Mouse (Mus musculus) MEL (cell line): Measurements from ENCODE around the gene Pgm2.

ENCODE experiments used
- CHD2 ChIP-seq: IDR thresholded peaks from 2 replicates; pipeline ENCODE4 v1.6.1; 2011; ENCODE audit warnings: low read length, improper control_type of control experiment
- CTCF ChIP-seq, 3 experiments: IDR thresholded peaks in 2 of 3; conservative IDR thresholded peaks in 1 of 3; 2 replicates each; pipeline ENCODE4 v1.5.1; 2011 to 2012; ENCODE audit warnings: low read length in 3 of 3, low read depth in 2 of 3, mild to moderate bottlenecking in 2 of 3, improper control_type of control experiment in 1 of 3, inconsistent platforms in 1 of 3, mixed read lengths in 1 of 3, moderate library complexity in 1 of 3; ENCODE audit not compliant: control insufficient read depth in 1 of 3, insufficient read depth in 1 of 3, poor library complexity in 1 of 3, severe bottlenecking in 1 of 3
- ETS1 ChIP-seq: IDR thresholded peaks from 2 replicates; pipeline ENCODE4 v1.6.1; 2012; ENCODE audit warnings: low read depth, mild to moderate bottlenecking, inconsistent platforms, low read length, improper control_type of control experiment, moderate library complexity
- MAFK ChIP-seq: IDR thresholded peaks from 2 replicates; pipeline ENCODE4 v1.6.1; 2011; ENCODE audit warnings: low read depth, mild to moderate bottlenecking, low read length, improper control_type of control experiment, borderline replicate concordance
- MYC ChIP-seq: IDR thresholded peaks from 2 replicates; pipeline ENCODE4 v1.6.1; 2011; ENCODE audit warnings: low read depth, mild to moderate bottlenecking, low read length, improper control_type of control experiment, moderate library complexity
- POLR2A ChIP-seq, 2 experiments: IDR thresholded peaks; 2 replicates each; pipeline ENCODE4 v1.6.1; 2011 to 2012; ENCODE audit warnings: low read length in 2 of 2, mild to moderate bottlenecking in 2 of 2, control low read depth in 1 of 2, improper control_type of control experiment in 1 of 2, low read depth in 1 of 2, moderate library complexity in 1 of 2; ENCODE audit not compliant: control insufficient read depth in 1 of 2, insufficient read depth in 1 of 2, poor library complexity in 1 of 2
- POLR2AphosphoS2 ChIP-seq: IDR thresholded peaks from 2 replicates; pipeline ENCODE4 v1.6.1; 2011; ENCODE audit warnings: low read length, improper control_type of control experiment
- RCOR1 ChIP-seq: IDR thresholded peaks from 2 replicates; pipeline ENCODE4 v1.6.1; 2012; ENCODE audit warnings: low read depth, mild to moderate bottlenecking, inconsistent platforms, low read length, improper control_type of control experiment
- TAL1 ChIP-seq: IDR thresholded peaks from 2 replicates; pipeline ENCODE4 v1.6.1; 2012; ENCODE audit warnings: mild to moderate bottlenecking, inconsistent platforms, low read length, moderate library complexity, mixed read lengths
- UBTF ChIP-seq: IDR thresholded peaks from 2 replicates; pipeline ENCODE4 v1.6.1; 2012; ENCODE audit warnings: low read depth, mild to moderate bottlenecking, inconsistent platforms, low read length, improper control_type of control experiment, moderate library complexity, borderline replicate concordance; ENCODE audit not compliant: insufficient read depth
- USF1 ChIP-seq: IDR thresholded peaks from 2 replicates; pipeline ENCODE4 v1.6.1; 2014; ENCODE audit warnings: low read depth, mild to moderate bottlenecking, inconsistent platforms, low read length, improper control_type of control experiment, moderate library complexity

GRCm38 (mm10) chr5:64161917-64162316 is 69.2 kb downstream of the Pgm2 start:
- TF ChIP-seq MYC = no peak
- no peak for TF ChIP-seq CHD2
- no peak for TF ChIP-seq UBTF
- TF ChIP-seq TAL1 = no peak
- no peak for TF ChIP-seq CTCF (IDR thresholded peaks at IDR 0.05 in 2 of 3, conservative IDR thresholded peaks at IDR 0.05 in 1 of 3; ENCODE audit: control insufficient read depth in 1 of 3, insufficient read depth in 1 of 3, low read depth in 2 of 3, low read length in 3 of 3, poor library complexity in 1 of 3, severe bottlenecking in 1 of 3)
- no peak for TF ChIP-seq POLR2A (IDR thresholded peaks at IDR 0.05; ENCODE audit: control insufficient read depth in 1 of 2, insufficient read depth in 1 of 2, low read depth in 1 of 2, low read length in 2 of 2, poor library complexity in 1 of 2)
- no peak for TF ChIP-seq POLR2AphosphoS2
- no peak for TF ChIP-seq USF1
- no peak for TF ChIP-seq RCOR1
- TF ChIP-seq ETS1 = no peak
- TF ChIP-seq MAFK = no peak
